Mouse (Mus musculus) testis, postnatal 14 days (tissue): ENCODE data around the gene Rab44.
"Not testable (repeated sequence)": the region's sequence is repeated elsewhere in the genome, so short reads cannot be mapped to it uniquely, and the experiment has no call there.

ENCODE experiments used
- DNase-seq: peaks from one replicate; pipeline ENCODE4 v3.0.0; 2021; ENCODE audit warnings: low spot score

Gene Rab44

DNA sequence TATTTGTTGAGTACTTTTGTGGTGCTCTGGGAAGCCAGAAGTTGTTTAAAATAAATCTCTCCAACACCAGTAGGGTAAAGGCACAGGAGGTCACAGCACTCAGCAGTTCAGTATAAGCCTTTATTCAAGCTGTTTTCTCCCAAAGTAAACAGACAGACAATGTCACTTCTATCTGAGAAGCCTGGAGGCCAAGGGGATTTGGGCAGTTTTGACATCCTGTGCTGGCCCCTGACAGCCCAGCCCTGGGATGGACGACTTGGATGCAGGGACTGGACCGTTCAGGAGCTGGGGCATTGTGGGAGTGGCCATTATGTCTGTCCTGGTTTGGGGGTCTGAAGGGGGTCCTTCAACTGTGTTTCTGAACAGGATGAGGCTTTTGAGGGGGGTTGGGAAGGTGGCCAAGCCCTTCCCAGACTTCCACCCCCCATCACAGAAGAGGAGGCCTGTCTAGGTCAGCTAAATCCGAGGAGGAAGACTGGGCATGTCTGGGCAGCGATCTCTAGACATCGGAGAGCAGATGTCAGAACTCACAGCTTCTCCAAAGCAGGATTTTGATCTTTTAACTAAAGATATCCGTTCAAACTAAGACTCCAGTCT is 22.5 kb upstream of the Rab44 start:
- no peak for DNase-seq

DNA sequence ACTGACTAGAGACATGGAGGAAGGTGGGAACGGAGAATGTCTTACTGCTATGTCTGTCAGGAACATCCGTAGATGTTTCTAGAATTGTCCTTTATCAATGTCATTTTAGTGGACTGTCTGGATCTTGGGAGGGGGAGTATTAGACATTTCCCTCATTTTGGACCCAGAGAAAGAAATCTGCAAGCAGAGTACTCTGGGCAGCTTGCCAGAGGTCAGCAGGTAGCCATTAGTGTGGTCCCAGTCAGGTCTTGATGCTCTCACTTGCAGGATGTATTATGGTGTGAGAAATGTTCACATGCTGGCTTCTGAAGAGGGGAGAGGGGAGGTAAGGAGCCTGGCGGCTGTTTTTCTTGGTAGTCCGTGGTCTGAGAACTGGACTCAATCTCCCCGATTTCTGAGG is 21.4 kb upstream of the Rab44 start:
- DNase-seq = no peak

- peak; percentile 83 for DNase-seq
These were observed 20.6 kb upstream of the Rab44 start for GRCm38 (mm10) chr17:29093110-29093952.

DNA sequence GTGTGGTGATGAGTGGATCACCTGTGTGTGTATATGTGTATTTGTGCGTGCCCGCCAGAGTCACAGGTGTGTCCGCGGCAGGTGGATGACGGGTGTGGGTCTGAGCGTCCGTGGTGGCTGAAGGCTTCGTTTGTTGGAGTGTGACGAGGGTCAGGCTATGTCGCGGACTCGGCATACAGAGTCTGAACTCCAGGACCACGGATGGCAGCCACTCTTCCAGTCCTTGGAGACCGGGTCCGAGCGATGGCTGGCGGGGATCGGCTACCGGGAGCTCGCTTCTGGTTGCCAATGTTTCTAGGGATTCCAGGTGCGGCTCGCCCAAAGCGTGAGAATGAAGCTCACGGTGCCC is 20.0 kb upstream of the Rab44 start:
- DNase-seq = no peak

GRCm38 (mm10) chr17:29094310-29095181 is 19.4 kb upstream of the Rab44 start:
- peak; percentile 71 for DNase-seq

DNA sequence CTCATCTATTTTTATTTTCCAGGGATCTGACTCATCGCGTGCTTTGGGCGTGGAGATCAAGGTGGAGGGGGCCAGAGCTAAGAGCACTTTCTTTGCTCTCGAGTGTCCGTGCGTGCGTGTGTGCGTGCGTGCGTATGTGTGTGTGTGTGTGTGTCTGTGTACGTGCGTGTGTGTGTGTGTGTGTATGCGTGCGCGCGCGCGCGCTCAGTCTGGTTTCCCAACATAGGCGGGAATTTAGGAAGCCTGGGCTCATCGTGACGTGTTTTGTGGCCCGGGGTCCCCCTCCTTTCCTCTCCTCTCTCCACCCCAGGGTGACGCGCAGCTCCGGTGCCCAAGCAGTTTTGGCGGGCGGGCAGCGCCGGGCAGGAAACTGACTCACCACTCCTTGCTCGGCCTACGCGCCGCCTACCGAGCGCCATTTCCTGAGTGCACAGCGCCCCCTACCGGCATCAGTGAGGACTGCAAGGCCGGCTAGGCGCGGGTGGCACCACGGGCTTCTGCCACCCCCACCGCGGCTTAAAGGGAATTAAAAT is 18.7 kb upstream of the Rab44 start:
- peak; percentile 88 for DNase-seq

DNA sequence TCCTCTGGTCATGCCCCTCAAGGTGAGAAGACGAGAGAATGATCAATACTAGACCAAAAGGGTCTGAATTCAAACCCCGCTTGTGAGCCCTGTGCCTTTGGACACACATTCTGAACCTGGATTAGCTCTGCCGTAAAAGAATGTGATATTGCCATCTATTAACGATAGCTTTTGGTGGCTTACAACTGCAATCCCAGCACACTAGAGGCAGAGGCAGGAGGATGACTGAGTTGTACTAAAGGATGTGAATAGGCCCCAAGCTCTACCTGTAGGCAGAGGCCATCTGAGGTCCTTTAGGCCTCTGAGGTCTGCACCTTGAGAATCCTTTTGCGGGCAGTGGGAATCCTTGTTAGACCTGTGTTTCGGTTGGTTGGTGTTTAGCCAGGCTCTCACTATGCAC is 17.7 kb upstream of the Rab44 start:
- DNase-seq = no peak

GRCm38 (mm10) chr17:29096851-29097561 is 16.9 kb upstream of the Rab44 start:
- no peak for DNase-seq

GRCm38 (mm10) chr17:29098291-29098690 is 15.7 kb upstream of the Rab44 start:
- DNase-seq = no peak

- no peak for DNase-seq
These were observed 14.9 kb upstream of the Rab44 start for GRCm38 (mm10) chr17:29099076-29099475.

GRCm38 (mm10) chr17:29100627-29101026 is 13.3 kb upstream of the Rab44 start:
- no peak for DNase-seq

GRCm38 (mm10) chr17:29110356-29110755 is 3.6 kb upstream of the Rab44 start:
- not testable (repeated sequence) for DNase-seq

DNA sequence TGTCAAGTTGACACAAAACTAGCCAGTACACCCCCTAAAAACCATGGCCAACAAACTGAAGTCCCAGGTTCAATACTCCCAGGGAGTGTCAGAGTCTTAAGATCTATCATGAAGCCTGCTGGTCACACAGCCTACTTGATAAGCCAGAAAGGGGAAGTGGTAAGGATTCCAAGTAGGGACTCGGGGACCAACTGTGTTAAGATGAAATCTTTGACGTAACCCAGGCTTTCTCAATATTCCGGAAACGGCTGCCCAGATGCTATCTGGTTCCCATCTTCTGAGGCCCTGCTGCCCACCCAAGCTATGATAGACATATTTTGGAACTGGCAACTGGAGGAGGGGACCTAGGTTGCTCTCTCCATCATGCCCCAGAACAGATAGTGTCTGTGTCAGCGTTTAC is 2.6 kb upstream of the Rab44 start:
- no peak for DNase-seq

DNA sequence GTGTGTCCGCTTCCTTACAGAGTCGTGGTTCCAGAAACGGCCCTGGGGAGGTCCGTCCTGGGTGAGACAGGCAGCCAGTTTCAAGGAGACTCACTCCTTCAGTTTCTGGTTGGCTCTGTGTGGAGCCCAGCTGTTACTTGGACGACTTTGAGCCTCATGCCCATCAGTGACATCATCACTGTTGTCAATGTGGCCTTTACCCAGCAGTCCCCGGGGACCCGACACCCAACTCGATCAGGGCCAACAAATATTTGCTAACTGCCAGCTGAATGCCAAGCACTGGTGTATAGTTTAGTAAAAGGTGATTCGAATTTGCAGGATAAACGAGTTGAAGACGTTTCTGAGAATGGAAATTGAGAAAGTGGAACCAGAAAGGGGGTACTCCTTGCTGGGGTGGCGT is 2.1 kb downstream of the Rab44 start:
- no peak for DNase-seq

DNA sequence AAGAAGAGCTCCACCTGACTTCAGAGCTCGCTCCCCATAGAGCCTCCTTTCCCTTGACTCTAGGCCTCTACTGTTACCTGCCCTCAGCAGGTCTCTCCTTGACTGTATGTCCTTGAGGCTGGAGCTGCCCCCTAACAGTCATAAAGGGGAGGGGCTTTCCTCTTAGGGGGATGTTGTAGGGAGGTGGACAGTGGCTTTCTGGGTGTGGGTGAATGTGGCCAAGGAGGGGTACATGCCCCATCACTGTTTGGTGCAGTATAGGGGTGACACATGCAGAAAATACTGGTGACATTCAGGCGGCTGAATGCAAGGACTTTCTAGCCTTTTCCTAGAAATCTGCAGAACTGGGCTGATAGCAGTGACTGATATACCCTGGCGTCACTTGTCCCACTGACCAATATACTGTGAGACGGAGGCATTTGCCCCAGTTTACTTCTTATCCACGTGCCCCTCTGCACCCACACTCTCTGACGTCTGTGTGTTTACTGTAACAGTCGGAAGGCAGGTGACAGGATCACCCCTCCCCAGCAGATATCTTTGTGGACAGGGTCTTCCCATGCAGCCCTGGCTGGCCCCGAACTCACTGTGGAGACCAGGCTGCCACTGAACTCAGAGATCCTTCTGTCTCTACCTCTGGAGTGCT is 3.2 kb downstream of the Rab44 start:
- no peak for DNase-seq

- DNase-seq = no peak
These were observed 4.1 kb downstream of the Rab44 start for GRCm38 (mm10) chr17:29118057-29118456.

DNA sequence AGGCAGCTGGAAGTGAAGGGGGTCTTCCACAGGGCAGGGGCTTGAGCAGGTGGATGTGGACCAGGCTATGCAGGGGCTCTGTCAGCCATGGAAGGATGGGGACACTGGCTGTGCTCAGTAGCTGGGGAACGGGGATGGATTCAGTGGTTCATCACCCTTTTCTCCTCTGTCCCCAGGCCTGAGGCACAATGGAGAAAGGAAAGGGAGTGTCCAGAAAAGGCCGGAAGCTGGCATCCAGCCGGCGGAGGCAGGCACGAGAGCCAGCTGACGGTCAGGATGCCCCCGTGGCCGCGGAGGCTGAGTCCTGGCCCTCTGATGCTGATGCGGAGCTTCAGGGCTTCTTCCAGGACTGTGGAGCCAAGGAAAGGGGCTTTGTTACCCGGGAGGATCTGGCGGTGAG is 6.7 kb downstream of the Rab44 start:
- no peak for DNase-seq

GRCm38 (mm10) chr17:29122817-29123216 is 8.9 kb downstream of the Rab44 start:
- DNase-seq = no peak

DNA sequence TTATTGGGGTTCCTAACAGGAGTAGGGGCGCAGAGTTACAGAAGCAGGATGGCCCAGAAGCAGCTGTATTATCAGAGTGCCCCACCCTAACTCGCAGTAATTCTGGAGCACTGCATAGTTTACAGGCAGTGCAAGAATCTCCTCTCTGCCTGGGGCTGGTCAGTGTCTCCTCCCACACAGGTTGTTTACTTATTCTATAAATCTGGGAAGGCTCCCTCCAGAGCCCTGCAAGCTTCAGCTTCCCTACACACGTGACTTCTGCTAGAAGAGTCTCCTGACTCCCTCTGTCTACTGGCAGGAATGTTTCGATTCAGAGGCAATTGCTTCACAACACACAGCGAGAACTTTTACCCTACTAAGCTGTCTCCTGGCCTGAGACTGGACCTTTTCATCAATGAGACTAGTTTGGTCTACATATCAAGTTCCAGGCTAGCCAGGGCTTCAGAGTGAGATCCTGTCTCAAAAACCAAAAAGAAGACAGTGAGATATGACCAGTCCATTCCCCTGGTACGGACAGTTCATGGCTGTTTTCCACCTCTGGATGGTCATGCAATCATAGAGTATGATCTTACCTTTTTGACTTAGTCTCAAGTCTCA is 9.7 kb downstream of the Rab44 start:
- DNase-seq = no peak

DNA sequence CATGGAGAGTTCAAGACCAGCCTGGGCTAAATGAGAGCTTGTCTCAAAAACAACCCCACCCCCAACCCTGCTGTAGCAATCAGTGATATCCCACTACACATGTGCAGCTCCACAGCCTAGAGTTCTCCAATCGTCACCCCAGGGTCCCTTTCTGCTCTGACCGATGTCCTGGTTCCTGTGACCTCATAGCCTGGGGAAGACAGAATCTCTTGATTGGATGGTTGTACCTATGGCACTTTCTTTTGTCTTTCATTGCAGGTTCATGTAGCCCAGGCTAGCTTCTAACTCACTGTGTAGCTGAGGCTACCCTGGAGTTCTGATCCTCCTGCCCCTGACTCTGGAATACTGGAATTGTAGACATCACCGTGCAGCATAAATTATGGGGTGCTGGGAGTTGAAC is 12.6 kb downstream of the Rab44 start:
- DNase-seq = no peak

GRCm38 (mm10) chr17:29129341-29129740 is 15.4 kb downstream of the Rab44 start:
- DNase-seq = no peak
